Mouse (Mus musculus) lung, embryonic 15.5 days (tissue): ENCODE data around the gene Jmjd1c. TPM values are rescaled to one million over a fixed set of nuclear protein-coding genes. Genes with fewer than 3 reads are reported as not detected.

ENCODE experiments used
- ATAC-seq: fragments of 200-750 bp; cut with Nextera tagmentation; 2 replicates; pipeline ENCODE4 v1.8.0; 2017; ENCODE audit warnings: moderate number of reproducible peaks, borderline replicate concordance; ENCODE audit not compliant: low FRiP score, low TSS enrichment; ENCODE audit errors: extremely low read depth
- H3K27ac ChIP-seq: fragments of 300-500 bp; sonication (generic); 2 replicates; pipeline ENCODE4 v1.5.1; 2015; ENCODE audit warnings: moderate library complexity, mild to moderate bottlenecking, inconsistent platforms
- H3K27me3 ChIP-seq: fragments of 300-500 bp; sonication (generic); 2 replicates; pipeline ENCODE4 v1.6.1; 2015; ENCODE audit warnings: inconsistent platforms
- H3K36me3 ChIP-seq: fragments of 300-500 bp; sonication (generic); 2 replicates; pipeline ENCODE4 v1.6.1; 2015; ENCODE audit warnings: inconsistent platforms
- H3K4me1 ChIP-seq: fragments of 300-500 bp; sonication (generic); 2 replicates; pipeline ENCODE4 v1.6.1; 2015; ENCODE audit warnings: inconsistent platforms
- H3K4me2 ChIP-seq: fragments of 300-500 bp; sonication (generic); 2 replicates; pipeline ENCODE4 v1.6.1; 2015; ENCODE audit warnings: inconsistent platforms, mild to moderate bottlenecking, moderate library complexity
- H3K4me3 ChIP-seq: fragments of 300-500 bp; sonication (generic); 2 replicates; pipeline ENCODE4 v1.5.1; 2015; ENCODE audit warnings: mild to moderate bottlenecking, inconsistent platforms
- H3K9ac ChIP-seq: fragments of 300-500 bp; sonication (generic); 2 replicates; pipeline ENCODE4 v1.6.1; 2015; ENCODE audit warnings: inconsistent platforms
- H3K9me3 ChIP-seq: fragments of 300-500 bp; sonication (generic); 2 replicates; pipeline ENCODE4 v1.6.1; 2016; ENCODE audit warnings: inconsistent platforms
- WGBS: fragments of 180-500 bp; shearing (Covaris S2); methylation state at CpG from one replicate; pipeline ENCODE4 v1.1.7; 2015; 5-methylcytosine and 5-hydroxymethylcytosine counted together
- polyA plus RNA-seq: library from polyadenylated mRNA; unstranded; fragments of >200 nt; fragmentation: Nextera tagmentation; extraction: Ambion mirVana; gene quantifications from 2 replicates; pipeline ENCODE4 v1.2.1, GENCODE M21; 2015

Gene Jmjd1c
- polyA plus RNA-seq, 1 experiment from 2014 or later, result 30.7 TPM

DNA sequence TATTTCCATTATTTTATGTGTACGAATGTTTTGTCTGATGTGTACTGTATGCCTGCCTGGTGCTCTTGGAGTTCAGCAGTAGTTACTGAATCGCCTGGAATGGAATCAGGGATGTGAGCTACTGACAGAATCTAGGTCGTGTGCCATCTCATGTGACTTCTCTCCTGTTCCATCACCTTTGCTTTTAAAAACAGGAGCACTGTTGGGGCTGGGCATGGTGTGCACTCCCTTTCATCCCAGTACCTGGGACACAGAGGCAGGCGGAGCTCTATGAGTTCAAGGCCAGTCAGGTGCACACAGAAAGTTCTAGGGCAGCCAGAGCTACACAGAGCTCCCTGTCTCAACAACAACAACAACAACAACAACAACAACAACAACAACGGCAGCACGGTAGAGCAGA, 38.2 kb upstream of the Jmjd1c start:
- Histone ChIP-seq H3K4me1 (peaks cover 52% of the 10 kb centered on the region), H3K27ac (peak overlapping the region; percentile 64; the same call in 1 of the 2 replicates)

GRCm38 (mm10) chr10:67058297-67058696, 37.6 kb upstream of the Jmjd1c start:
- Histone ChIP-seq H3K9ac (no peak overlapping the region), H3K27ac (peak overlapping the region; percentile 64), H3K4me1 (peaks cover 52% of the 10 kb centered on the region), H3K4me2 (no peak overlapping the region), H3K27me3 (no peaks in the 10 kb centered on the region), H3K4me3 (no peak overlapping the region), H3K9me3 (no peaks in the 10 kb centered on the region), H3K36me3 (no peaks in the 10 kb centered on the region)
- 32% methylated on average over 7 of the region's 7 CpGs for WGBS
- ATAC-seq, result 0 out of 2 replicates have a peak, but pooled peaks have one; percentile 44

More for the DNA sequence above, 38.2 kb upstream of the Jmjd1c start:
- H3K27me3 ChIP-seq, result no peaks in the 10 kb centered on the region
- WGBS, result 89% methylated on average over 6 of the region's 6 CpGs
- H3K9me3 ChIP-seq, result no peaks in the 10 kb centered on the region
- no peak overlapping the region for H3K4me3 ChIP-seq
- H3K4me2 ChIP-seq, result no peak overlapping the region
- ATAC-seq, result 0 out of 2 replicates have a peak, but pooled peaks have one; percentile 17
- H3K9ac ChIP-seq, result no peak overlapping the region
- H3K36me3 ChIP-seq, result no peaks in the 10 kb centered on the region

GRCm38 (mm10) chr10:67058702-67059101, 37.2 kb upstream of the Jmjd1c start:
- no peaks in the 10 kb centered on the region for H3K9me3 ChIP-seq
- H3K4me2 ChIP-seq, result no peak overlapping the region
- H3K4me3 ChIP-seq, result no peak overlapping the region
- no peaks in the 10 kb centered on the region for H3K36me3 ChIP-seq
- H3K9ac ChIP-seq, result no peak overlapping the region
- WGBS, result 51% methylated on average over 6 of the region's 6 CpGs
- peaks cover 49% of the 10 kb centered on the region for H3K4me1 ChIP-seq
- H3K27me3 ChIP-seq, result no peaks in the 10 kb centered on the region
- ATAC-seq, result no peak
- H3K27ac ChIP-seq, result peak overlapping the region; percentile 64

DNA sequence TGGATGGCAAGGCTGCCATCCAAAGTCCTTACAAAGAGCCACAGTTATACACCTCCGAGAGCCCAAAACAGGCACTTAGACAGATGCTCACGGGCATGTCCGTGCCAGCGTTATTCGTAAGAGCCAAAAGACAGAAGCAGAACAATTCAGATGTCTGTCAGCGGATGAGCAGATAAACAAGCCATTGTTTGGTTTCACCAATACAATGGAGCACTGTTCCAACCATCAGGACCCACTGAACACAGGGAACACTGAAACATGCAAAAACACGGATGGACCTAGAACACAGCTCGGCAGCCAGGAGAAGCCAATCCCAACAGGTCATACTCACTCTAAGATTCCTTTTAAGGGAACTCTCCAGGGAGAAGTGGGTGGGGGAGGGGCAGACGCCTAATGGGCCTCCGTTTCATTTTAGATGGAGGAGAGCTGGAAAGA, 34.5 kb upstream of the Jmjd1c start:
- no peaks in the 10 kb centered on the region for H3K36me3 ChIP-seq
- peaks cover 45% of the 10 kb centered on the region for H3K4me1 ChIP-seq
- WGBS, result 41% methylated on average over 10 of the region's 10 CpGs
- H3K4me2 ChIP-seq, result 0 out of 2 replicates have a peak overlapping the region, but pooled peaks have one; percentile 8
- no peak for ATAC-seq
- H3K9me3 ChIP-seq, result no peaks in the 10 kb centered on the region
- peak overlapping the region; percentile 60 for H3K27ac ChIP-seq
- H3K9ac ChIP-seq, result no peak overlapping the region
- no peaks in the 10 kb centered on the region for H3K27me3 ChIP-seq
- H3K4me3 ChIP-seq, result no peak overlapping the region

DNA sequence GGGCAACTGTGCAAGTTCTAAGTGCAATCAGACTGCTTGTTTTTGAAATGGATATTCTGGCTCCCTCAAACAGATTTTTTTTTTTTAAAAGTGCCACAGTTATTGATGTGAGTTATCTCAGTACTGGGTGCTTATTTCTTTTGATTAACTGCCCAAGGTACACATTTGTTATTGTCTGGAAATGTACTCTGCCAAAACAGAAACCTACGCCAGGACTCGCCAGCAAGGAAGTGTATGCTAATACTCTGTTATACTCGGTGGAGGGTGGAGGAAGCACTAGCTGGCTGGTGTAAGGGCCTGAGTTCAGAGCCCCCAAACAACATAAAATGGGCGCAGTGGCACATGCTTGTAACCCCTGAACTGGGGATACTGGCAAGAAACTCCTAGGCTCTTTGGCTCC, 34.1 kb upstream of the Jmjd1c start:
- no peaks in the 10 kb centered on the region for H3K27me3 ChIP-seq
- no peak for ATAC-seq
- H3K4me3 ChIP-seq, result no peak overlapping the region
- 47% methylated on average over 4 of the region's 4 CpGs for WGBS
- no peaks in the 10 kb centered on the region for H3K36me3 ChIP-seq
- peaks cover 41% of the 10 kb centered on the region for H3K4me1 ChIP-seq
- H3K27ac ChIP-seq, result peak overlapping the region; percentile 60
- H3K4me2 ChIP-seq, result no peak overlapping the region
- H3K9me3 ChIP-seq, result no peaks in the 10 kb centered on the region
- no peak overlapping the region for H3K9ac ChIP-seq

DNA sequence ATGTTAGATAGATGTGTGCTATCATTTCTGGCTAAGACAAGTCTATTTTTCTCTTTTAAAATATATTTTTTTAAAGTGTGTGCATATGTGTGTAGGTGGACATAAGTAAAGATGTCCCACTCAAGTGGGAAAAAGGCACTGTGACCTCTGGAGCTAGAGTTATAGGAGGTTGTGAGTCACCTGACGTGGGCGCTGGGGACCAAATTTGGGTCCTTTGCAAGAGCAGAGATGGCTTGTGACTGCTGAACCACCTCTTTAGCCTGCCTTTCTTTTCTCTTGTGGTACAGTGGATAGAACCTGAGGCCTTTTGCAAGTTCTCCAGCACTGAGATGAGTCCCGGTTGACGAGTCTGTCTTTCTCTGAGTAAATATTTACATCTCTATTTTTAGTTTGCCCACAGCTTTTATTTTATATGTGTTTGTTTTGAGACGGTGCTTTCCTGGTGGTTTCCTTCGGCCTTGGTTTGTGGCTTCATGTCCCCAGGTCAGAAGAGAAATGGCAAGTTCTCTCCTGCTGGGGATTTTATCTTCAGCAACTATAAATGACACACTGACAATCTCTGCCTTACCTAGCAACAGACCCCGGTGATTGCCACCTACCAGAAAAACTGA, 30.5 kb upstream of the Jmjd1c start:
- Histone ChIP-seq H3K4me2 (no peak overlapping the region), H3K27me3 (no peaks in the 10 kb centered on the region), H3K4me1 (peaks cover 18% of the 10 kb centered on the region), H3K4me3 (no peak overlapping the region), H3K36me3 (no peaks in the 10 kb centered on the region), H3K27ac (no peak overlapping the region), H3K9ac (no peak overlapping the region), H3K9me3 (no peaks in the 10 kb centered on the region)
- WGBS, result 49% methylated on average over 7 of the region's 7 CpGs
- no peak for ATAC-seq

DNA sequence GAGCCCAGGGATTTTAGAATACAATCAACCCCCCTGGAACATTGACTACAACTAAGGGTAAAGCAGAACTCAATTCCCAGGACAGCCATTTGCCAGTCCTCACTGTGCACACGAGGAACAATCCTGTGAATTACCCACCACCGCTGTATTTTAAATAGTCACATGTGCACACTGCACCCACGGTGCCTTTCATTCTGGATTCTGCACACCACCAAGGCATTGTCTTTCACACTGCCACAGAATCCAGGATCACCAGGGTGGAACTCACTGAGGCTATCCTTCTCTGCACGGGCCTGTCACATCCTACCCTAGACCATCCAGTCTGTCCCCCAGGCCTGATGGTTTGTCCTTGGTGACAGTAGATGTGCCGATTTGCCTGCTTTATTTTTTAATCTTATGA, 30.0 kb upstream of the Jmjd1c start:
- Histone ChIP-seq H3K27ac (no peak overlapping the region), H3K9me3 (no peaks in the 10 kb centered on the region), H3K4me1 (peaks cover 17% of the 10 kb centered on the region), H3K27me3 (no peaks in the 10 kb centered on the region), H3K9ac (no peak overlapping the region), H3K36me3 (no peaks in the 10 kb centered on the region), H3K4me2 (no peak overlapping the region), H3K4me3 (no peak overlapping the region)
- ATAC-seq, result no peak
- WGBS, result 71% methylated on average over 5 of the region's 5 CpGs

DNA sequence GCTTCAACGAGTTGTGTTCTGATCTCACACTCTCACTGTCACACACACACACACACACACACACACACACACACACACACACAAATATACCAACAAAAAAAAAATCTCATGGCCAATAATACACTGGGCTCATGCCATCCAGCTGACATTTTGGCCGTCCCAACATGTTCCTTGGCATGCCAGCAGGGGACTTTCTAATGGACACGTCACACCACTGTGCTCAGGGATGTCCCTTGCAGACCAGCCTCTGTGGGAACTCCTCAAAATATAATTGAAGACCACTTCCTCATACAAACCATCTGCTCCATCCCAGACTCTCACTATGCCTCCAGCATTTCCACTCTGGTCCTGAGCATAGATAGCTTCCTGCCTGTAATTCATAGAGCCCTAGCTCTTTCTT, 29.5 kb upstream of the Jmjd1c start:
- 77% methylated on average over 3 of the region's 3 CpGs for WGBS
- no peak overlapping the region for H3K9ac ChIP-seq
- no peak for ATAC-seq

DNA sequence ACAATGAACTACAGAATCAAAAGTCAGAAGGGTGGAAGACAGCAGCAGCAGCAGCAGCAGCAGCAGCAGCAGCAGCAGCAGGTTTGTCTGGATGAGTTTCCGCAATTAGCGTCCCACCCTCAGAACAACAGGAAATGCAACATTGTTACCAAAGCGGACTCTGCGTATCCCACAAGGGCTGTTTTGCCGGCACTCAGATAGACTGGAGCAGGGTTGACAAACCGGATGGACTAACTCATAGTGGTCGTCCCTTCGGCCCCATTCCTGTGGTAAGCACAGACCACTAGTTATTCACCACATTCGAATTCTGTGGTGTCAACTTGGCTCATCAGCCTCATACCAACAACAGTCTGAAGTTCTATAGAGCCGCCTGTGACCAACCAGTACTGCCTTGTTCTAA, 26.9 kb upstream of the Jmjd1c start:
- WGBS, result 81% methylated on average over 10 of the region's 10 CpGs
- H3K4me3 ChIP-seq, result no peak overlapping the region
- no peaks in the 10 kb centered on the region for H3K27me3 ChIP-seq
- H3K4me1 ChIP-seq, result 0 out of 2 replicates have a peak, but pooled peaks cover 5% of the 10 kb centered on the region
- no peak for ATAC-seq
- H3K36me3 ChIP-seq, result no peaks in the 10 kb centered on the region
- H3K9me3 ChIP-seq, result no peaks in the 10 kb centered on the region
- no peak overlapping the region for H3K9ac ChIP-seq
- no peak overlapping the region for H3K27ac ChIP-seq
- no peak overlapping the region for H3K4me2 ChIP-seq

More for the DNA sequence above, 29.5 kb upstream of the Jmjd1c start:
- no peaks in the 10 kb centered on the region for H3K36me3 ChIP-seq
- peaks cover 12% of the 10 kb centered on the region for H3K4me1 ChIP-seq
- no peaks in the 10 kb centered on the region for H3K27me3 ChIP-seq
- H3K27ac ChIP-seq, result no peak overlapping the region
- no peak overlapping the region for H3K4me3 ChIP-seq
- H3K4me2 ChIP-seq, result no peak overlapping the region
- no peaks in the 10 kb centered on the region for H3K9me3 ChIP-seq

- H3K27ac ChIP-seq, result no peak overlapping the region
- 73% methylated on average over 4 of the region's 4 CpGs for WGBS
- ATAC-seq, result no peak
These were observed 24.5 kb upstream of the Jmjd1c start for GRCm38 (mm10) chr10:67071389-67071788.

DNA sequence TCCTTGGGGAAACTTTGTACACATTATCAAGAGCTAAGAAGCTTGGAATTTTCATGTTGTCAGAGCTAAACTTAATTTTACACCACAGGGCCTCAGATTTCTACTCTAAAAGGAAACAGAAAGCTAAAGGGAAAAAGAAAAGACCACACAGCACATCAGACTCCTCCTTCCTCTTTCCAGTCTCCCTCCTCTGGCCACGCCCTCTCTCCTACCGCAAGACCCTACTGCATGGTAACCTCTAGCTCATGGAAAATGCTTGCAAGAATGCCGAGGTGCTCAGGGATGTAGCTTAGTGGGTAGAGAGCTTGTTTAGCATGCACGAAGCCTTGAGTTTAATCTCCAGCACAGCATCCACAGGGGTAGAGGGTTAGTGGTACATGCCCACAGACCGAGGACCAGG, 24.0 kb upstream of the Jmjd1c start:
- Histone ChIP-seq H3K4me2 (no peak overlapping the region), H3K27ac (no peak overlapping the region), H3K4me3 (no peak overlapping the region), H3K36me3 (no peaks in the 10 kb centered on the region), H3K9ac (no peak overlapping the region), H3K4me1 (no peaks in the 10 kb centered on the region), H3K9me3 (no peaks in the 10 kb centered on the region), H3K27me3 (no peaks in the 10 kb centered on the region)
- WGBS, result 79% methylated on average over 5 of the region's 5 CpGs
- ATAC-seq, result no peak

More at GRCm38 (mm10) chr10:67071389-67071788, 24.5 kb upstream of the Jmjd1c start:
- Histone ChIP-seq H3K27me3 (no peaks in the 10 kb centered on the region), H3K36me3 (no peaks in the 10 kb centered on the region), H3K9ac (no peak overlapping the region), H3K4me3 (no peak overlapping the region), H3K4me2 (no peak overlapping the region), H3K4me1 (no peaks in the 10 kb centered on the region), H3K9me3 (no peaks in the 10 kb centered on the region)

- Histone ChIP-seq H3K4me1 (no peaks in the 10 kb centered on the region), H3K4me3 (no peak overlapping the region), H3K27me3 (no peaks in the 10 kb centered on the region), H3K9ac (no peak overlapping the region), H3K36me3 (no peaks in the 10 kb centered on the region), H3K4me2 (no peak overlapping the region), H3K27ac (no peak overlapping the region), H3K9me3 (no peaks in the 10 kb centered on the region)
- ATAC-seq, result no peak
- WGBS, result 76% methylated on average over 4 of the region's 4 CpGs
These were observed 23.3 kb upstream of the Jmjd1c start for GRCm38 (mm10) chr10:67072600-67072999.
